Mouse (Mus musculus) forelimb bud, embryonic 11.5 days (tissue): ENCODE measurements around the gene Abca7.
A peak's percentile ranks its signal among the peaks of the same experiment; 100 is the strongest.
"Not testable (repeated sequence)": the region's sequence is repeated elsewhere in the genome, so short reads cannot be mapped to it uniquely, and the experiment has no call there.

Experiments
- DNase-seq: peaks from one replicate; pipeline ENCODE4 v3.0.0-alpha.2; 2012; ENCODE audit warnings: low read depth, low spot score

The Abca7 gene

GRCm38 (mm10) chr10:79996272-79997033 lies at the start of gene Abca7:
Gene Abca7 (plus strand): TSS chr10:79996494.
- peak; percentile 95 for DNase-seq

DNA sequence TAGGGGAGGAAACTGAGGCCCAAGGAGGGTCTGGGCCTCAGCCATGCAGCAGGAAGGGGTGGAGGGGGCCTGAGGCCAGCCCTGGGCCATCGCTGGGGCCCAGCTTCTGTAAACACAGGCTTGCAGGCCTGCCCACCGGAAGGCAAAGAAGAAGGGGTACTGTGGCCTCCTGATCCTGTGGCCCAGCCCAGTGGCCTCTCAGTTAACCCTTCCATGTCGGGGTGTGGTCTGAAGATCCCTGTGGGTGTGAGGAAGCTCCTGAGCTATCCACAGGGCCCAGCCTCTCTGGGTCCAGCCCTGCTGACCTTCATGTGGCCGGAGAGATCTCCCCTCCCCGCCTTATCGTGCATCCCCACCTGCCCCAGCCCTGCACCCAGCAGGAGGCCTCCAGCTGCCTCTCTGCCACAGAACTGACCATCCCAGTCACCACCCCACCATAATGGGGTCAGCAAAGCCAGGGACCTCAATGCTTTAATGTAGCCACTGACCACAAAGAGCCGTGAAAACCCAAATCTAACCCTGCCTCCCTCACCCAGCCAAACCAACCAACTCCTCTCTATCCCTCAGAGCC lies 49.5 kb upstream of the Abca7 start:
- DNase-seq = no peak

GRCm38 (mm10) chr10:79947502-79947901 lies 48.8 kb upstream of the Abca7 start:
- DNase-seq = no peak

DNA sequence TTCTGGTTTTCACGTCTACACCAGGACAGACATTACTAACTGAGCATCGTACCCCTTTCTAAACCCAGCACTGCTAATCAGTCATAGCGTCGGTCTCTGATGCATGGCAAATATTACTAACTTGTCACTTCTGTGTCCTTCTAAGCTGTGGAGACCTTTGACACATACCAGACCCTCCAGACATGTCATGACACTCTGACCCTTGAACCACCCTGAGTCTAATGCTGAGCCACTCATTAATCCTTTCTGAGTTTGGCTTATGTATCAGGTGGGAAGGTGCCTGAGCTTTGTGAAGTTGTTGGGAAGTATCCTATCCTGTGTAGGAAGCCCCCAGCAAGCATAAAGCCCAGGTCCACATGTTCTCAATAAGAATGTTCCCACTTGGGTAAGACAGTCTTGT lies 46.4 kb upstream of the Abca7 start:
- no peak for DNase-seq

DNA sequence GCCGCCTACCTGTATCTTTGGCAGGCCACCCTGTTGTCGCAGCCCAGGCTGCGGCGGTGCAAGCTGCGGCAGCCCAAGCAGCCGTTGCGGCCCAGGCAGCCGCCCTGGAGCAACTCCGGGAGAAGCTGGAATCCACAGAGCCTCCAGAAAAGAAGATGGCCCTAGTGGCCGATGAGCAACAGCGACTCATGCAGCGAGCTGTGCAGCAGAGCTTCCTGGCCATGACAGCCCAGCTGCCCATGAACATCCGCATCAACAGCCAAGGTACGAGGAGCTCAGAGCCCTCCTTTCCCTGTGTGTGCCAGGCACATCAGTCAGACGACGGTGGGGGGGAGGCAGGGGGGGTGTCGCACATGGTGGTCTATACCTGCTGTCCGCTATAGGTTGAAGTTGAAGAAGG lies 45.6 kb upstream of the Abca7 start:
- no peak for DNase-seq

GRCm38 (mm10) chr10:79953946-79954345 lies 42.3 kb upstream of the Abca7 start:
- no peak for DNase-seq

DNA sequence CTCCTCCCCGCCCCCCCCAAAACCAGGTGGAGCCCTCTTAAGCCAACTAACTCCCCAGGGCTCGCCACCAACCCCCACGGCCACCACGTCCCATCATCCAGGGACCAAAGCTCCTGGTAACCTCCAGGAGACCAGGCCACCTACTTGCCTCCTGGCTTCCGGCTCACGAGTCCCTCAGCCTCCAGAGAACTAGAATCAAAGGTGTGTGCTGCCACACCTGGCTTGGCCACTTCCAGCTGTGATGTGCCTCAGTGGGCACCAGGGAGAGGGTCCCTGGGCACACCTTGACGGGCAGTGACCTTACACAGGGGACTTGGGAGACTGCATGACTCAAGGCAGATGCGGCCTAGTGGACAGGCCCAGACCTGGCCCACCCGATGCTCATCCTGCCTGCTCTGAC lies 40.6 kb upstream of the Abca7 start:
- no peak for DNase-seq

DNA sequence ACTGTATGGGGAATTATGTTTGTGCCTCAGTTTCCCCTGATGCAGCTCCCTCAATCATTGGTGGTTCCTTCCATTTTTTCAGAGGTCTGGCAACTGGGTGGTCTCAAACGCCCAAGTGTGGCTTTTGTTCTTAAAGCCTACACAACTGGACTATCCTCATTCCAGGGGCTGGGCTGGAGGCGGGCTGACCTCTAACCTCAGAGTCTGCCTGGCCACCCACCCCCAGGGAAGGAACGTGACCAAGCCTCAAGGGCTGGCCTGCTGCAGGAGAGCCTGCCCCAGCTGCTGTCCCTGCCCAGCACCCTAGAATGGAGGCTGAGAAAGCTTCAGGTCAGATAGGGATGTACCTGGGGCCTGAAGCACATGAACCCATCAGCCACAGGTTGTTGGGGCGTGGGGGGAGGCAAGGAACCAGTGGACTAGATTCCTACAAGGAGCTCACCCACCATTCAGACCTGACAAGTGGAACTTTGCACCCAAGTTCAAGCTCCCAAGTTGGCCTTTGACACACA lies 39.6 kb upstream of the Abca7 start:
- DNase-seq = no peak

DNA sequence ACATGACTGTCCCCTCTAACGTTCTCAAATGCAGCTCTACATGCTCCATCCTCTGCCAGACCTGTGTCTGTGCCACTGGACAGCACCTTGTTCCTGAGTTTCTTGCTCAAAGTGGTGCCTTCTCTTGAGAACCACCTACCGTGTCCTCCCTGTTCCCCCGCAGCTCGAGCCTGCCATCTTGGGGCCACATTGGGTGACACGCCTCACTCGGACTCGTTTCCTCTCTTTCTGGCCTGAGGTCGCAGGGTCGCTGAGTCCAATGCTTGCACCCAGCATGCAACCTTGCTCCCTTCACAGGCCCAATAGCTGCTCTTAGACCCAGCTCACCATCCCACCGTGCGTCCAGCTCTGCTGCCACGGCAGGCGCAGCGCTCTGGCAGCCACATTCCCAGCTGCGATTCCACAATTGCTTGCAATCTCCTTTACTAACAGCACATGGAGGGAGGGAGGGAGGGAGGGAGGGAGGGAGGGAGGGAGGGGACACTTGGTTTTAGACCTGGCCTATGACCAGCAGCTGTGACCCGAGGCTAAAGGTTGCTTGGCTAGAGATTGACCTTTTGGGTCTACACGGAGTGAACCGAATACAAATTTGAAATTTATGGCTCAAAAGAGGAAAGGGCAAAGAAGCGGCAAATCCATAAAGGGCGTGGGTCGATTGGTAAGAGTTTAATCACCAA lies 38.0 kb upstream of the Abca7 start:
- DNase-seq = peak; percentile 73

- not testable (repeated sequence) for DNase-seq
These were observed 36.9 kb upstream of the Abca7 start for GRCm38 (mm10) chr10:79959412-79959811.

- DNase-seq = peak; percentile 100
These were observed 36.3 kb upstream of the Abca7 start, which contains the start of gene Wdr18 for GRCm38 (mm10) chr10:79959847-79960601. Gene Wdr18 (plus strand): TSS chr10:79960152.

DNA sequence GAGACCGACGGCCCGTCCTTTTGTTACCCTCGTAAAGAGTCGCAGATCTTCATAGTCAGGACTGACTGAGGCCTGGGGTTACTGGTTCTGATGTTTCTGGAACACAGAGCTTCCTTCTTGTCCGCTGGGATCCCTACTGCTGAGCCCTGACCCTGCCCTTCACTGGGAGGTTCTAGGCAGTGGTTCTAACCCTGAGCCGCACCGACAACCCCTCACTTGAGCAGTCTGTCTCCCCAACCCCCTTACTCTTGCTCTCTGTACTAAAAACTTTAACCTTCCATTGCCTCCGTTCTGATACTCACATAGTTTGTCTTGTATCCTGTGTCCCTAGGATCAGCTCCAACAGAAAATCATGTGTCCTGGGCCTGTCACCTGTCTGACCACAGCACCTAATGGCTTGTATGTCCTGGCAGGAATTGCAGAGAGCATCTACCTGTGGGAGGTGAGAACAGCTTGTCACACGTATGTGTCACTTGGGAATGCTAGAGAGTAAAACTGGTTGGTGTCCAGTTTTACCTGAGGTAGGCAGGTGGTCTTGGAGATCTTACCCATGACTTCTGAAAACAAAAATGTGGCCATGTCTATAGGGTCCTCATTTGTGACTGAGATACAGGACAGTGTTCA lies 35.5 kb upstream of the Abca7 start:
- no peak for DNase-seq

- no peak for DNase-seq
These were observed 31.6 kb upstream of the Abca7 start for GRCm38 (mm10) chr10:79964727-79965126.

DNA sequence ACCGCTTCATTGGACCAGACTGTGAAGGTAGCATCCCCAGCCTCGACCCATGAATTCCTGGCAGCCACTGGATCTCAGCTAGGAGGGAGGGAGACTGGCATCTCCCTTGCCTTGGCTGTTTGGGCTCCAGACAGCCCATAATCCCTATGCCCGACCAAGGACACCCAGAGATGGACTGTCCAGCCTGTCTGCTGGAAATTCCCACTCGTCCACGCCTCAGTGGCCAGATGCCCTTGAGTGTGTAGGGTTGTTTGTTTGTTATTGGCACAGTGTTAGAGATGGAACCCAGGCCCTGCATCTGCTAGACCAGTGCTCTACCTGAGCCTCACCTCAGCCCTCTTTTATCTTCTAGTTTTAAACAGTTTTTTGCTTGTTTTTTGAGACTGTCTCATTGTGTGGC lies 31.0 kb upstream of the Abca7 start:
- no peak for DNase-seq

DNA sequence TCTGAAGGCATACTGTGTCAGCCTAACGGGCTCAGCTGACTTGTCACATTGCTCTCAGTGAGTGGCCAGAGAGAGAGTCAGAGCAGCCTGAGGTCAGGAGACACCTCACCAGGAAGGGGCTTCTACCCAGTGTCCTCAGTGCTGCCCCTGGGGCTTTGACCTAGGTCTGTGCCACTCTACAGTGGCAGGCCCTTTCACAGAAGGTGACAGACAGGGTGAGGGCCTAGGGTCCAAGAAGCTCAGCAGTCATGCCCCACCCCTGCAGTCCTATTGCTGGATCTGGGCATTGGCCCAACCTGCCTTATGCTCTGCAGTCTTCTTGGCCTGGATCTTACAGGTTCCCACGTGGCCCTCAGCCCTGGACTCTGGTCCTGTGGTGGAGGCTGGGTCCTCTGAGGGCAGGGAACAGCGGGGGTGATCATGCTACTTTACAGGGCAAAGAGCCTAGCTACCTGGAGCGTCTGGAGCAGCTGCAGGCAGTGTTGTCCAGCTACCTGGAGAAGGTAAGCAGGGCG lies 29.4 kb upstream of the Abca7 start:
- DNase-seq = no peak

- DNase-seq = no peak
These were observed 28.1 kb upstream of the Abca7 start for GRCm38 (mm10) chr10:79968181-79968580.

DNA sequence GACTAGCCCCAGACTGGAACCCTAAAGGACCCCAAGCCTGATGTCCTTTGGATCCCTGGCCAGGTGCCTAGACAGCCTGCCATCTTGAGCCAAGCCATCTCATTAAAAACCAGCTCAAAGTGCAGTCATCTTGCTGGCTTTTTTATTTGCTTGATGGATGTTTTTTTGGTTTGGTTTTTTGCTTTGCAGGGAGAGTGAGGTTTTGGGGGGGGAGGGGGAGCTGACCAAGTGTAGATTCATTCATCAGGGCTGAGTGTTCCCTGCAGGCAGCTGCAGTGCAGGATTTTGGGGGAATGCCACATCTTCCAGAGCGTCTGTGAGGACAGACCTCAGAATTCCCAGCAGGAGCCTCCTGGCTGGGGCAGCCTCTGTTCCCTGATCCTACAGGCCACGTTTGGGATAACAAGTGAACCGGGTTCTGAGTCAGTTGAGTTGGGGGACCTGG lies 27.1 kb upstream of the Abca7 start:
- DNase-seq = no peak

DNA sequence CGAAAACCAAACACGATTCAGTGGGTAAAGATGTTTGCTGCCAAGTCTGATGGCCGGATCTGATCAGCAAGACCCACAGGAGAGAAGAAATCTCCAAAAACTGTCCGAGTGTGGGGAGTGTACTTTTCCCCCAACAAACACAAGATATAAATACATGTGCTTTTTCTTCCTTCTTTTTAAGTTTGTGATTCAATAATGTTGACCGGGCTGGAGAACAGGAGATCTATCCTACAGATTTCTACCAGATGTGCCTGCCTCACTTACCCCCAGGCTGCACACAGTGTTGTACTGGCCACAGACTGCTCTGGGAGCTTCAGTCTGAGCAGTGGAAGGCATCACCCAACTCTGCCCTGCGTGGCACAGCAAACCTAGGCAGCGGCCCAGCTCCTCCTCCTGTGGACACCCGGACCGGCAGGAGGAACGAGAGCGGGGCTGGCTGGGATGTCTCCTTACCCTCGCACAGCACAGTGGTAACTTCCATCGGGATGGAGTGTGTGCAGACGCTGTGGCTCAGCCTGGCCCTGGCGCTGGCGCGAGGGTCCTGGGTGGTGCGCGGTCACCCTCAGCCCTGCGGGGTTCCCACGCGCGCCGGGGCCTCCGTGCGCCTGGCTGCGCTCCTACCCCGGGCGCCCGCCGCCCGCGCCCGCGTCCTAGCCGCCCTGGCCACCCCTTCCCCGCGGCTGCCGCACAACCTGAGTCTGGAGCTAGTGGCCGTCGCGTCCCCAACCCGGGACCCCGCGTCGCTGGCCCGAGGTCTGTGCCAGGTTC lies 25.7 kb upstream of the Abca7 start, which contains the start of gene Grin3b:
Gene Grin3b, plus strand, starts transcription at position 301 of the 768 bp plus-strand sequence.
- DNase-seq = no peak

DNA sequence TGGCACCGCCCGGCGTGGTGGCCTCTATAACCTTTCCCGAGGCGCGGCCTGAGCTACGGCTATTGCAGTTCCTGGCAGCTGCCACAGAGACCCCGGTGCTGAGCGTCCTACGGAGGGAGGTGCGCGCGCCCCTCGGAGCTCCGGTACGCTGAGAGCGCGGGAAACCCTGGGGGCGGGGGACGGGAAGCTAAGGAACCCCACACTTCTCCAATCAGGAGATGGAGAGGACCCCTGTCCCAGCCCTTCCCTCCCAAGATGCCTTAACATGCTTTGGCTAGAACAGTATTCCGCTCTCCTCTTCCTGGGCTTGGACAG lies 25.2 kb upstream of the Abca7 start:
- no peak for DNase-seq

- no peak for DNase-seq
These were observed 23.5 kb upstream of the Abca7 start for GRCm38 (mm10) chr10:79972831-79973230.
